Comparison of ENCODE assay signal across 18 mouse cellular contexts in the genomic region with DNA sequence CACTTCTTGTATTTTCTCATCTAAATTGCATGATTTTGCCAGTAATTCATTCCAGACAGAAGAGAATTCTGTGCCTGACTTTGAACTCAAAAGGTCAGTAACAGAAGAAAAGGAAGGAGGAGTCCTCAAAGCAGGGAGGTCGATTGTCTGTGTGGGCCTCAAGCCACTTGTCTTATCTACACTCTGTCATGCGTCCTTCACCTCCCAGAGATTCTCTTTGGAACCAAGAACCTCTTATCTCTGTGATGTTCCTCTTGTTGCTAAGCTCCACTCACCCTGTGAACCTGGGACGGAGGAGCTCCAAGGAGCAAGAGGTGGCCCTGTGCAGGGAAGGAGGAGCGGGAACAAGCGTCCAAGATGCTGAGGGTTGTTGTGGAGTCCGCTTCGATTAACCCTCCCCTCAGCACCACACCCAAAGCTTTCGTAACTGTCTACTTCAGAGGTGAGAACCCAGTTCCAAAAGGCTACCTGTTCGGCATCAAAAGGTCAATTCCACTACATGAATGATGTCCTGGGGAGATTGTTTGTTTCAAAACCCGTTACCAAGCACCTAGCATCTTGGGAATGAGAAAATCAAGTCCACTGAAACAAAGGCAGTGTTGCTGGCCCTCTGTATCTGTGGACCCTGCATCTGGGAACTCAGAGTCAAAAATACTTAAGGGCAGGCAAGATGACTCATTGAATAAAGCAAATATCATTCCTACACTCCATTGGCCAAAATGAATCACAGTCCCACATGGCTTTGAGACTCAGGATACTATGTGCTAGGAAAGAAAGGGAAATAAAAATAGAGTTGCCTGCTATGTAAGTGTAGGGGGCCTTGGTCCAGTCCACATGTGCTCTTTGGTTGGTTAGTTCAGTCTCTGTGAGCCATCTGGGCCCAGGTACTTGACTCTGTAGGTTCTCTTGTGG. TPM values are rescaled to one million over a fixed set of nuclear protein-coding genes. Genes with fewer than 3 reads are reported as not detected.
"Had no signal": no experiment of that assay in that cellular context is flagged by ENCODE, and none has a peak within 500 bp of the region (broad histone marks: within the 10 kb centered on the region; RNA-seq: fewer than 3 reads in every experiment).

Gene Fer1l5 (plus strand): TSS at position 358 of the 912 bp plus-strand sequence.

- H3K9ac ChIP-seq: limb, embryonic 15.5 days; midbrain, embryonic 15.5 days had no signal

- H3K27ac ChIP-seq: kidney, postnatal 0 days; limb, embryonic 15.5 days; midbrain, embryonic 10.5 days; midbrain, embryonic 15.5 days had no signal

- H3K4me3 ChIP-seq: limb, embryonic 15.5 days; midbrain, embryonic 10.5 days; midbrain, embryonic 15.5 days had no signal

- H3K4me2 ChIP-seq: limb, embryonic 15.5 days; midbrain, embryonic 15.5 days had no signal

- H3K9me3 ChIP-seq: limb, embryonic 15.5 days; midbrain, embryonic 10.5 days; midbrain, embryonic 15.5 days had no signal

- ATAC-seq: midbrain, embryonic 15.5 days had no signal

- H3K36me3 ChIP-seq: limb, embryonic 15.5 days; midbrain, embryonic 15.5 days had no signal

- DNase-seq: kidney, adult 11 months; kidney, adult 9 months; kidney, postnatal 36 days; layer of hippocampus, adult 9-11 months; layer of hippocampus, postnatal 36 days; lung, adult 18-20 months; lung, postnatal 36 days; right cerebral cortex, postnatal 14 days; thymus, adult 2 months; thymus, postnatal 25 days had no signal

- H3K27me3 ChIP-seq: limb, embryonic 15.5 days; midbrain, embryonic 15.5 days had no signal

RNA-seq across cellular contexts. Expression of gene Fer1l5, which starts in this region (rescaled TPM):
- total RNA-seq: layer of hippocampus, adult 18-20 months; layer of hippocampus, postnatal 36 days; left cerebral cortex, adult 8-10 months; left cerebral cortex, postnatal 25 days had no signal
- polyA plus RNA-seq: small intestine, adult 2 months had no signal
